ENCODE assay signal across 11 mouse cellular contexts in the genomic region with DNA sequence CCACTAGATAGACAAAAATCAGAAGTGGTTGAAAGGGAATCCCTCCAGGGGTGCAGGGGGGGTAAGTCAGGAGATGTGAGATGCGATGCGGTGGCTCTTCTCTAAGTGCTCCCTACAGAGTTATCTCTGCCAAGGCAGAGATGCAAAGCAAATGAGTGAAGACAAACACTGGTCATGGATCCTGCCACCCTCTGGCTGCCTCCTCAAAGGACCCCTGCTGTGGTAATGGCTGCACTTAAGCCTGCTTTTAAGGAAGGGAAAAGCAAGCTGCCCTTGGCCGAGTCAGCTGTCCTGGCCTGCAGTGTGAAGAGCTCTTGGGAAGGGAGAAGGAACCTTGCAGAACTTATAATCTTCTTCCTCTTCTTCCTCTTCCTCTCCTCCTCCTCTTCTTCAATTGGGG.
"Had no signal": no experiment of that assay in that cellular context is flagged by ENCODE, and none has a peak within 500 bp of the region (broad histone marks: within the 10 kb centered on the region; RNA-seq: fewer than 3 reads in every experiment).

No protein-coding gene starts in this region.

- DNase-seq: gastrocnemius, adult 2 months; gastrocnemius, postnatal 10 days; gastrocnemius, postnatal 25 days; heart, adult 18-20 months; heart, postnatal 14 days; heart, postnatal 36 days; kidney, adult 11 months; kidney, adult 2 months; kidney, adult 9 months; kidney, postnatal 14 days; kidney, postnatal 36 days had no signal
